Mouse (Mus musculus) megakaryocyte, embryonic 14.5 days (primary cell): Measurements from ENCODE around the gene Ibsp.

Source experiments
- FLI1 ChIP-seq: IDR thresholded peaks from 2 replicates; pipeline ENCODE4 v1.6.1; 2012; ENCODE audit warnings: low read length, inconsistent platforms, mixed read lengths
- GATA1 ChIP-seq: IDR thresholded peaks from 3 replicates; pipeline ENCODE4 v1.6.1; 2012; ENCODE audit warnings: mixed read lengths, low read length, inconsistent platforms, borderline replicate concordance

- TF ChIP-seq GATA1 = no peak
- TF ChIP-seq FLI1 = no peak
These were observed 34.7 kb downstream of the Ibsp start for GRCm38 (mm10) chr5:104333643-104334042.
